Mouse (Mus musculus): ENCODE data around the gene Secisbp2. TPM values are rescaled to one million over a fixed set of nuclear protein-coding genes. Genes with fewer than 3 reads are reported as not detected.

Secisbp2 gene
- polyA plus RNA-seq, 1 experiment from 2014 or later, result 28.6 TPM

DNA sequence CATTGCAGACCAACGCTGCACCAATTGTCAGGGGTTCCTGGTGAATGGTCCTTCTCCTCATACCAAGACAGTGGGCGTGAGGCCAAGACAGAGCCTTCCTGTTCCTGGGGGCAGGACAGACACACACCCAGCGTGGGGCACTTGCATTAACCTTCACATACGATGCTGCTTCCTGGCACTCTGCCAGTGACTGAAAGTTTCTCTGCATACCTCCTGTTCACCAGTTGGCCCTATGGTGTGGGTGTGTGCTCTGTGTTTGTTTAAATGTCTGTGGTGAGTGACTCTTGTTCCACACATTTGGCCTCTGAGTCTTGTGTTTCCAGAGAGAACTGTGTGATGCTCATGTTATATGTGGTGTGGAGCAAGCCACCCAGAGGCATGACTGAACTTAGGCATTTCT lies 25.1 kb downstream of the Secisbp2 start:
- H3K4me3 ChIP-seq (ENCODE audit: low read length), result no peak overlapping the region
- H3K4me1 ChIP-seq (ENCODE audit: control insufficient read depth, insufficient read depth, low read depth, low read length), result no peaks in the 10 kb centered on the region
- no peak overlapping the region for H3K27ac ChIP-seq (ENCODE audit: low read depth, low read length)
- peaks cover 61% of the 10 kb centered on the region for H3K36me3 ChIP-seq (ENCODE audit: control insufficient read depth, insufficient read depth, low read length)
- H3K27me3 ChIP-seq (replicated peaks; ENCODE audit: control insufficient read depth, insufficient read depth, low read length), result no peaks in the 10 kb centered on the region
- no peak for ATAC-seq
- no peak overlapping the region for H3K9ac ChIP-seq (ENCODE audit: low read depth, low read length)
- H3K4me2 ChIP-seq (ENCODE audit: low read length), result no peak overlapping the region
- WGBS, result 72% methylated on average over 4 of the region's 4 CpGs
- H3K9me3 ChIP-seq (ENCODE audit: control insufficient read depth, low read length), result no peaks in the 10 kb centered on the region

DNA sequence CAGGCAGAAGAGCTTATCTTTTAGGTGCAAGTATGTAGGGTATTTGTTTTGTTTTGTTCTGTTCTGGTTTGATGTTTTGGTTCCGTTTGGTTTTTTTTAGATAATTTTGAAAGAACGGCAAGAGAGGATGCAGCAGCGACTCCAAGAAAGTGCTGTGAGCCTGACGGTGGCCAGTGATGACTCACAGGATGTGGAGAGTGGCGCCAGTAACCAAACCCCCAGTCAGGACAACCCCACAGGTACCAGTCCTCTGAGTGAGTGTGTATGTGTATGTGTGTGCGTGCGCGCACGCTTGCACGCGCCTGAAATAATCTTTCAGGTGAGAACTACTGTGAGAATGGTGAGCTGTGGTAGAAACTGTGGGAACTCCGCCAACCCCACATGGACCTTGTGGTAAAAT lies 25.5 kb downstream of the Secisbp2 start:
- Histone ChIP-seq H3K9ac (ENCODE audit: low read depth, low read length) (no peak overlapping the region), H3K27me3 (replicated peaks; ENCODE audit: control insufficient read depth, insufficient read depth, low read length) (no peaks in the 10 kb centered on the region), H3K36me3 (ENCODE audit: control insufficient read depth, insufficient read depth, low read length) (peaks cover 61% of the 10 kb centered on the region), H3K9me3 (ENCODE audit: control insufficient read depth, low read length) (no peaks in the 10 kb centered on the region), H3K4me3 (ENCODE audit: low read length) (no peak overlapping the region), H3K27ac (ENCODE audit: low read depth, low read length) (no peak overlapping the region), H3K4me1 (ENCODE audit: control insufficient read depth, insufficient read depth, low read depth, low read length) (no peaks in the 10 kb centered on the region), H3K4me2 (ENCODE audit: low read length) (no peak overlapping the region)
- no peak for ATAC-seq
- WGBS, result 97% methylated on average over 12 of the region's 12 CpGs

DNA sequence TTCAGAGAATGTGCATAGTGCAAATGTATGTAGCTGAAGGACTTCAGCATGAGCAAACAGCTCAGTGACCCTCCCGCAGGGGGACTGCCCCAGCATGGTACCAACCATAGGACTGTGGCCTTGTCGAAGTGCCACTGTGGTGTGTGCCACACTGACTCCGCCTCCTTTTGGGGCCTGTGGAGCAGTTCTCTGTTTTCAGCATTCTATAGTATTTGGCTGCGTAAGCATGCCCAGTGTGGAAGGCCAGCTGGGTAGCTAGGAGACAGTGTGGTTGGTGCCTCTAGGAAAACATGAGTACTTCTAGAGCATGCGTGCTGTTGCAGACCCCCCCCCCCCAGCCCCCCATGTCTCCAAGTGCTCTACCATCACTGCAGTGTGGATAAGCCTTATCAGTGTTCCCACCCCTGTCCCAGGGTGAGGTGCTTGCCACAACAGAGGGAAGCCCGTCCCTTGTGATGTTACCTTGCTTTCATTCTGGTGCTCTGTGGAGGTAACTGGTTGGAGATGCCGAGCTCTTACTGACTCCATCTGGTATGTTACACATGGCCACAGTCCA lies 26.2 kb downstream of the Secisbp2 start:
- no peak overlapping the region for H3K27ac ChIP-seq (ENCODE audit: low read depth, low read length)
- H3K4me3 ChIP-seq (ENCODE audit: low read length), result no peak overlapping the region
- WGBS, result 89% methylated on average over 7 of the region's 7 CpGs
- no peaks in the 10 kb centered on the region for H3K27me3 ChIP-seq (replicated peaks; ENCODE audit: control insufficient read depth, insufficient read depth, low read length)
- no peak overlapping the region for H3K9ac ChIP-seq (ENCODE audit: low read depth, low read length)
- no peak overlapping the region for H3K4me2 ChIP-seq (ENCODE audit: low read length)
- H3K4me1 ChIP-seq (ENCODE audit: control insufficient read depth, insufficient read depth, low read depth, low read length), result no peaks in the 10 kb centered on the region
- peaks cover 61% of the 10 kb centered on the region for H3K36me3 ChIP-seq (ENCODE audit: control insufficient read depth, insufficient read depth, low read length)
- ATAC-seq, result no peak
- H3K9me3 ChIP-seq (ENCODE audit: control insufficient read depth, low read length), result no peaks in the 10 kb centered on the region

DNA sequence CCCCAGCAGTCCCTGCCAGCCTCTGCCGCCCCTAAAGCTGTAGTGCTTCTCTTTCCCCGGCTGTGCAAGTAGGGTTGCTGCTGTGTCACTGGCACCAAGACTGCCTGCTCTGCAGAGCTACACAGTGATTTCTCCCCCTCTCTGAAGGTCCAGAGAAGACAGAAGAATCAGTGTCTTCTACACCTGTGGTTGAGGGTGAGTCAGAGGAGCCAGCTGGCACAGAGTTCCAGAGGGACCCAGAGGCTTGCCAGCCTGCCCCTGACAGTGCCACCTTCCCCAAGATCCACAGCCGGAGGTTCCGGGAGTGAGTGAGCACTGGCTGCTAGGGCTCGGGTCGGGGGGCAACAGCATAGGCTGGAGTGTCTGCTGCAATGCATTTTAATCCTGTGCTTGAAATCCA lies 27.2 kb downstream of the Secisbp2 start:
- ATAC-seq, result no peak
- no peak overlapping the region for H3K9ac ChIP-seq (ENCODE audit: low read depth, low read length)
- no peak overlapping the region for H3K4me2 ChIP-seq (ENCODE audit: low read length)
- WGBS, result 98% methylated on average over 6 of the region's 6 CpGs
- no peaks in the 10 kb centered on the region for H3K4me1 ChIP-seq (ENCODE audit: control insufficient read depth, insufficient read depth, low read depth, low read length)
- H3K9me3 ChIP-seq (ENCODE audit: control insufficient read depth, low read length), result no peaks in the 10 kb centered on the region
- H3K36me3 ChIP-seq (ENCODE audit: control insufficient read depth, insufficient read depth, low read length), result peaks cover 60% of the 10 kb centered on the region
- no peak overlapping the region for H3K27ac ChIP-seq (ENCODE audit: low read depth, low read length)
- no peaks in the 10 kb centered on the region for H3K27me3 ChIP-seq (replicated peaks; ENCODE audit: control insufficient read depth, insufficient read depth, low read length)
- H3K4me3 ChIP-seq (ENCODE audit: low read length), result no peak overlapping the region

DNA sequence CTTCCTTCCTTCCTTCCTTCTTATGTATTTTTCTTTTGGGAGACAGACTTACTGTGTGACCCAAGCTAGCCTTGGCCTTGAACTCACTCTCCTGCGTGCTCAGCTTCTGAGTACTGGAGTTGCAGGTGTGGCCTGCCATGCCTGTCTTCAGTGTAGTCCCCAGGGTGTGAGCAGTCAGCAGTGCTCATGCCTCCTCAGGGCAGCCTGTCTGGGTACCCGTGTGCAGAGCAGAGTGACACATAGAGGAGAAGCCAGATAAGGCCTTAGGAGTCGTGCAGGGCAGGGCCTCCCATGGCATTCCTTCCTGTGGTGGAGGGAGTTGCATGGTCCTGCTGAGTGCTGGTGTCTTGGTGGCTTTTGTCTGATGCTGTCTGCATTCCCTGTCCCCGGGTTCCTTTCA lies 27.8 kb downstream of the Secisbp2 start:
- WGBS, result 89% methylated on average over 4 of the region's 4 CpGs
- no peak for ATAC-seq
- no peaks in the 10 kb centered on the region for H3K27me3 ChIP-seq (replicated peaks; ENCODE audit: control insufficient read depth, insufficient read depth, low read length)

DNA sequence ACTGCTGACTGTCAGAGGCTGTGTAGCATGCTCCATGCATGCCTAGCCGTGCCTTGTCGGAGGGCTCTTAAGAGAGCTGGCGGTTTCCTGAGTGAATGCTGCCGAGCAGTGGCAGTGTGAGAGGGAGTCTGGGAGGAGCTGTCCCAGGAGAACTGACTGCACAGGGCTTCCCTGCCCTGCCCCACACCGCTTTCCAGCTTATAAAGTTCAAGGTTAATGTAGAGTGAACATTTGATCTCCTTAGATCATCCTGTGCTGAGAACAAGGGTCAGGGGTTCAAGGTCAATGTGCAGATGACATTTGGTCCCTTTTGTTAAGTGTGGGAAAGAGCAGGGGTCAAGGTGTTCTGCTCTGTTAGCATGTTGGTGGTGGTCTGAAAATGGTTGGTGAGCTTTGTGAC lies 29.6 kb downstream of the Secisbp2 start:
- no peak overlapping the region for H3K27ac ChIP-seq (ENCODE audit: low read depth, low read length)
- H3K4me1 ChIP-seq (ENCODE audit: control insufficient read depth, insufficient read depth, low read depth, low read length), result no peaks in the 10 kb centered on the region
- no peak overlapping the region for H3K4me2 ChIP-seq (ENCODE audit: low read length)
- H3K9ac ChIP-seq (ENCODE audit: low read depth, low read length), result no peak overlapping the region
- no peak for ATAC-seq
- no peak overlapping the region for H3K4me3 ChIP-seq (ENCODE audit: low read length)
- H3K27me3 ChIP-seq (replicated peaks; ENCODE audit: control insufficient read depth, insufficient read depth, low read length), result no peaks in the 10 kb centered on the region
- 85% methylated on average over 5 of the region's 5 CpGs for WGBS
- peaks cover 58% of the 10 kb centered on the region for H3K36me3 ChIP-seq (ENCODE audit: control insufficient read depth, insufficient read depth, low read length)
- H3K9me3 ChIP-seq (ENCODE audit: control insufficient read depth, low read length), result no peaks in the 10 kb centered on the region

More for the DNA sequence above, 27.8 kb downstream of the Secisbp2 start:
- H3K4me2 ChIP-seq (ENCODE audit: low read length), result no peak overlapping the region
- no peak overlapping the region for H3K27ac ChIP-seq (ENCODE audit: low read depth, low read length)
- H3K36me3 ChIP-seq (ENCODE audit: control insufficient read depth, insufficient read depth, low read length), result peaks cover 56% of the 10 kb centered on the region
- no peaks in the 10 kb centered on the region for H3K4me1 ChIP-seq (ENCODE audit: control insufficient read depth, insufficient read depth, low read depth, low read length)
- H3K4me3 ChIP-seq (ENCODE audit: low read length), result no peak overlapping the region
- no peaks in the 10 kb centered on the region for H3K9me3 ChIP-seq (ENCODE audit: control insufficient read depth, low read length)
- no peak overlapping the region for H3K9ac ChIP-seq (ENCODE audit: low read depth, low read length)

DNA sequence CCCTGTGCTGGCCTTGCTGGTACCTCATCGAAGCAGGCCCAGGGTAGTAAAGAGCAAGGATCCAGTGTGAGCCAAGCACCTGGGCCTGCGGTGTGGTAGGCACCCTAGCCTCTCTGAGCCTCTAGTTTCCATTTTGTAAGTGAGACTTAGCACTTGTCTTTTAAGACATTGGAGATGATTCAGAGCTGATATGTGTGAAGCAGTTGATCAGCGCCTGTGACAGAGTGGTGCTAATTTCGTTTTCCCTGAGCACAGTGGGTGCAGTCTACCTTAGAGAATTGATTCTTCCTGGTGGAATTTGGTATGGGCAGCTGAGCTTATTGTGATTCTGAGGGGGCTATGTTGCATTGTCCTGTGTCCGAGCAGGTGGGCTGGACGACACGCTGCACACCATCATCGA lies 30.1 kb downstream of the Secisbp2 start:
- no peaks in the 10 kb centered on the region for H3K4me1 ChIP-seq (ENCODE audit: control insufficient read depth, insufficient read depth, low read depth, low read length)
- H3K4me2 ChIP-seq (ENCODE audit: low read length), result no peak overlapping the region
- H3K4me3 ChIP-seq (ENCODE audit: low read length), result no peak overlapping the region
- H3K9me3 ChIP-seq (ENCODE audit: control insufficient read depth, low read length), result no peaks in the 10 kb centered on the region
- ATAC-seq, result no peak
- no peak overlapping the region for H3K27ac ChIP-seq (ENCODE audit: low read depth, low read length)
- H3K36me3 ChIP-seq (ENCODE audit: control insufficient read depth, insufficient read depth, low read length), result peaks cover 53% of the 10 kb centered on the region
- WGBS, result 91% methylated on average over 8 of the region's 8 CpGs
- no peak overlapping the region for H3K9ac ChIP-seq (ENCODE audit: low read depth, low read length)
- H3K27me3 ChIP-seq (replicated peaks; ENCODE audit: control insufficient read depth, insufficient read depth, low read length), result no peaks in the 10 kb centered on the region

DNA sequence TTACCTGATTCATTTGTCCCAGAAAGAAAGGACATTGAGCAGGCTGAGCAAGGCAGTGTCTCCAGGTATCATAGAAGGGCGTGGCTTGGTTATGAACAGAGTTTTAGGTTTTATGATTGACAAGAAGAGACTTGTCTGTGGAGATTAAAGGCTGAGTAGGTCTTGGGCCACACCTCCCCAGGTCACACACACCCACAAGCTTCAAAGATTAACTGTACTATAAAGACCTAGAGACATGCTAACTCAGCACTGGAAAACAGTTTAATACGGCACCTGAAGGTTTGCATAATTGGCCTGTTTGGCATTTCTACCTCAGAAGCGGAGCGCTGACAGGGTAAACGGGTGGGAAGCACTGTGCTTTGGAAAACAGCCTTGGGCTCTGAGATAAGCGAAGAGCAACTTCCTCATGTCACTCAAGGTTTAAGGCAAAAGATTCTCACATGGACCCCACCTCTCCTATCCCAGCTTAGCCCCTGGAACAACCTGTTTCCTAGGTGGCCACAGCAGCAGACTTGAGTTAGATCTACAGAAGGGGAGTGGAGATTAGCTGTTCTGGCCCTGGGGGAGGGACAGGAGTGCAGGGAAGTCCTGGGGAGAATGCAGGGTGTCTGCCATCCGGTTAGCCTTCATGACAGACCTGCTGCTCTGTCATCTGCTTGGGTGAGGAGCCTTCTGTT lies 33.9 kb downstream of the Secisbp2 start:
- Histone ChIP-seq H3K4me1 (ENCODE audit: control insufficient read depth, insufficient read depth, low read depth, low read length) (no peaks in the 10 kb centered on the region), H3K27ac (ENCODE audit: low read depth, low read length) (no peak overlapping the region), H3K4me3 (ENCODE audit: low read length) (no peak overlapping the region), H3K9me3 (ENCODE audit: control insufficient read depth, low read length) (no peaks in the 10 kb centered on the region), H3K27me3 (replicated peaks; ENCODE audit: control insufficient read depth, insufficient read depth, low read length) (no peaks in the 10 kb centered on the region), H3K9ac (ENCODE audit: low read depth, low read length) (no peak overlapping the region), H3K4me2 (ENCODE audit: low read length) (no peak overlapping the region), H3K36me3 (ENCODE audit: control insufficient read depth, insufficient read depth, low read length) (peaks cover 34% of the 10 kb centered on the region)
- ATAC-seq, result no peak
- WGBS, result 92% methylated on average over 7 of the region's 7 CpGs

DNA sequence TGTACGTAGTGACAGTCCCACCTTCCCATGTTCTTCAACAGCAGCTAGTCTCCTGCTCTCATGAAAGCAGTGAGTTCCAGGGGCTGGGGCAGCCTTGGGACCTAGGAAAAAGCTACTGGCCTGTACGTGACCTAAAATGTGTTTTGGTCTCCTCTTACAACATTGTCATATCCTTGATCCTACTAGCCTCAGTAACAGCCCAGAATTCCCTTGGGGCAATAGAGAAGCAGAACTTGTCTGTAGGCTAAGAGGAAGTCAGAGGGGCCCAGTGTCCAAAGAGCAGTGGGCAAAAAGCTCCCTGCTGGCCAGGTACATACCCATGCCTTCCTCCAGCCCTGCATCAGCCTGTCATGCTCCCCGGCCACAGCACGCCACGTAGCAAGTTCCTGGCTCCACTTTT lies 35.5 kb downstream of the Secisbp2 start:
- WGBS, result 96% methylated on average over 5 of the region's 5 CpGs
- H3K36me3 ChIP-seq (ENCODE audit: control insufficient read depth, insufficient read depth, low read length), result peaks cover 21% of the 10 kb centered on the region
- no peak overlapping the region for H3K4me3 ChIP-seq (ENCODE audit: low read length)
- H3K4me1 ChIP-seq (ENCODE audit: control insufficient read depth, insufficient read depth, low read depth, low read length), result no peaks in the 10 kb centered on the region
- H3K9ac ChIP-seq (ENCODE audit: low read depth, low read length), result no peak overlapping the region
- H3K27ac ChIP-seq (ENCODE audit: low read depth, low read length), result no peak overlapping the region
- ATAC-seq, result no peak
- H3K27me3 ChIP-seq (replicated peaks; ENCODE audit: control insufficient read depth, insufficient read depth, low read length), result no peaks in the 10 kb centered on the region
- no peak overlapping the region for H3K4me2 ChIP-seq (ENCODE audit: low read length)
- H3K9me3 ChIP-seq (ENCODE audit: control insufficient read depth, low read length), result no peaks in the 10 kb centered on the region
